Mouse (Mus musculus) liver, embryonic 16.5 days (tissue): ENCODE measurements around the gene Cacng8. TPM values are rescaled to one million over a fixed set of nuclear protein-coding genes. Genes with fewer than 3 reads are reported as not detected.

ENCODE experiments used
- ATAC-seq: fragments of 200-750 bp; cut with Nextera tagmentation; 2 replicates; pipeline ENCODE4 v1.8.0; 2017; ENCODE audit warnings: low read depth, mild to moderate bottlenecking, moderate number of reproducible peaks, moderate library complexity
- H3K27ac ChIP-seq: fragments of 300-500 bp; sonication (generic); 2 replicates; pipeline ENCODE4 v1.5.1; 2014; ENCODE audit warnings: mild to moderate bottlenecking, low read length
- H3K27me3 ChIP-seq: fragments of 300-500 bp; sonication (generic); 2 replicates; pipeline ENCODE4 v1.6.1; 2014; ENCODE audit warnings: low read depth, low read length, mixed read lengths; ENCODE audit not compliant: control insufficient read depth, insufficient read depth
- H3K36me3 ChIP-seq: fragments of 300-500 bp; sonication (generic); 2 replicates; pipeline ENCODE4 v1.6.1; 2014; ENCODE audit warnings: mild to moderate bottlenecking; ENCODE audit not compliant: control insufficient read depth, insufficient read depth
- H3K4me1 ChIP-seq: fragments of 300-500 bp; sonication (generic); 2 replicates; pipeline ENCODE4 v1.6.1; 2014; ENCODE audit warnings: low read depth, low read length, mixed read lengths; ENCODE audit not compliant: control insufficient read depth
- H3K4me2 ChIP-seq: fragments of 300-500 bp; sonication (generic); 2 replicates; pipeline ENCODE4 v1.6.1; 2014; ENCODE audit warnings: low read depth, low read length, mixed read lengths
- H3K4me3 ChIP-seq: fragments of 300-500 bp; sonication (generic); 2 replicates; pipeline ENCODE4 v1.5.1; 2014; ENCODE audit warnings: low read depth, mild to moderate bottlenecking, low read length
- H3K9ac ChIP-seq: fragments of 300-500 bp; sonication (generic); 2 replicates; pipeline ENCODE4 v1.6.1; 2014; ENCODE audit warnings: low read depth, low read length
- H3K9me3 ChIP-seq: fragments of 300-500 bp; sonication (generic); replicated peaks from 2 replicates; pipeline ENCODE4 v1.6.1; 2016; ENCODE audit warnings: low read length; ENCODE audit not compliant: control insufficient read depth
- WGBS: fragments of 180-500 bp; shearing (Covaris S2); extraction: QIAGEN DNeasy Blood & Tissue Kit; methylation state at CpG from one replicate; pipeline ENCODE4 v1.1.7; 2014; ENCODE audit not compliant: insufficient replicate concordance; 5-methylcytosine and 5-hydroxymethylcytosine counted together
- polyA plus RNA-seq: library from polyadenylated mRNA; unstranded; fragments of >200 nt; fragmentation: Nextera tagmentation; extraction: Ambion mirVana; gene quantifications from 2 replicates; pipeline ENCODE4 v1.2.1, GENCODE M21; 2015

Cacng8 gene
- polyA plus RNA-seq, 1 experiment from 2014 or later, result not detected

DNA sequence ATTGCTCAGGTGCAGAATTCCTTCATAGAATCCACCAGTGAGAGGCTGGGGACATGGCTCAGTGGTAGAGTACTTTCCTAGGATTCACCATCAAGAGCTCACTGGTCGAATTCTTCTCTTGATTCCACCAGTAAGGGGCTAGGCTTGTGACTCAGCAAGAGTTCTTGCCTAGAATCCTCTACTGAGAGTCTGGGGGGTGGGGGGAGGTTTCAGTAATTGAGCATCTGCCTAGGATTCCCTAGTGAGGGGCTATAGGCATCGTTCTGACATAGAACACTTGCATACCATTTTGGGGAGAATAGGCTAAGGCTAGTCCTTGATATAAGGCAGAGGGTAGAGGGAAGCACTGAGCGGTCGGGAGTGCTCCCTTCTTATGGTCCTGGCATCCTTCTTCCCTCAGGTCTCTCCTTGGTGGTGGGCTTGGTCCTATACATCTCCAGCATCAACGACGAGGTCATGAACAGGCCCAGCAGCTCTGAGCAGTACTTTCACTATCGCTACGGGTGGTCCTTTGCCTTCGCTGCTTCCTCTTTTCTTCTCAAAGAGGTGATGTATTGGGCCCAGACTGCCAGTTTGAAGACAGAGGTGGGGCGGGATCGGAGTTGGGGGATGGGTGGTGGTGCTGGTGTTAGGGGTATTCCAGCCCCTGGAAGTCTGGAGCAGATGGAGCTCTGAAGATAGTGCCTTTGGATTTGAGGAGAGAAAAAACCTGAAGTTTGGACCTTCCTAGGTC, 24.8 kb upstream of the Cacng8 start:
- Histone ChIP-seq H3K27me3 (peaks cover 20% of the 10 kb centered on the region), H3K9me3 (no peaks in the 10 kb centered on the region), H3K36me3 (no peaks in the 10 kb centered on the region), H3K9ac (no peak overlapping the region), H3K4me1 (no peaks in the 10 kb centered on the region), H3K4me2 (no peak overlapping the region), H3K4me3 (no peak overlapping the region), H3K27ac (no peak overlapping the region)
- WGBS, result 13% methylated on average over 11 of the region's 11 CpGs
- no peak for ATAC-seq

DNA sequence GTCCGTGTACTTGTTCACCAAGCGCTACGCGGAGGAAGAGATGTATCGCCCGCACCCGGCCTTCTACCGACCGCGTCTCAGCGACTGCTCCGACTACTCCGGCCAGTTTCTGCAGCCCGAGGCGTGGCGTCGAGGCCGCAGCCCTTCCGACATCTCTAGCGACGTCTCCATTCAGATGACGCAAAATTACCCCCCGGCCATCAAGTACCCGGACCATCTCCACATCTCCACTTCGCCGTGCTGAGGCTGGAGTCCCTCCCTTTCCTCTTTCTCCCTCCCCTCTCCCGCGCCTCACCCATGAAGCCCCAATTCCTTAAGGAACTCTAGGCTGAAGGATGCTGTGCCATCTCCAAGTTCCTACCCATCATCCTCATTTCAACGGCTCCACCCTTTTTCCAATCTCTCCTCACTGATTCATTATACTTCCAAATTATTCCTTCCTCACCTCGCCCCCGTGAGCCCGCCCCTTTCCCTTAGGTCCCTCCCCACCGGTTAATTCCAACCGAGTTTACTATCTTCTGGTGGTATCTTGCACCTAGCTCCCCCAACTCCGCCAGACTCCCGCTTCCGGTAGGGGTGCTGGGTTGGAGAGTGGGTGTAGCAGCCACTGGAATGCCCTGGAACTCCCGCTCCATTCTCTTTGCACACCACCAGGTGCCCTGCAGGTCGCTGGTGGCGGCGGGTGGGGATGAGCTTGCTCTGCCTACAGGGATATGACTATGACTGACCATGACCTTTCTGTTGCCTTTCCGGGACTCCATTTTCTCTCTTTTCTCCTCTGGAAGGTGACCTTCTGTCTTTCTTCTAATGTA, 23.6 kb upstream of the Cacng8 start:
- ATAC-seq, result no peak
- Histone ChIP-seq H3K9me3 (no peaks in the 10 kb centered on the region), H3K36me3 (no peaks in the 10 kb centered on the region), H3K4me3 (no peak overlapping the region), H3K27me3 (peaks cover 20% of the 10 kb centered on the region), H3K27ac (no peak overlapping the region), H3K9ac (no peak overlapping the region), H3K4me2 (no peak overlapping the region), H3K4me1 (no peaks in the 10 kb centered on the region)
- 4% methylated on average over 42 of the region's 42 CpGs for WGBS

DNA sequence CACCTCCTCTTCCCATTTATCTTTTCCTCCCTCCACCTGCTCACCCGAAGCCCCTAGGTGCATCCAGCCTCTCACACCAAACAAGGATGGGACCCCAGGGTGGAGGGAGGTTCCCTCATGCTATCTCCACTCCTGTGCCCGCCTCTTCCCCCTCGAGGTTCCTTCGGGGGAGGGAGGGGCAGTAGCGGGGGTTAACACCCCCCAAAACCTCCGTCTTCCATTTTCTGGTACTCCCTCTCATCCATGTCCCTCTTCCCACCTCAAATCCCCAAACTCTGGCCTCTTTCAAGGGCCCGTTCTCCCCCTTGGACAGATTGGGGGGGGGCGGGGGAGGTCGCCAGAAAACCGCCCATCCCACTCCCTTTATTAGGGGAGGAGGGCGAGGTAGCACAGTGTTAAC, 22.9 kb upstream of the Cacng8 start:
- no peaks in the 10 kb centered on the region for H3K4me1 ChIP-seq
- H3K4me3 ChIP-seq, result no peak overlapping the region
- no peak overlapping the region for H3K27ac ChIP-seq
- no peak for ATAC-seq
- H3K9me3 ChIP-seq, result no peaks in the 10 kb centered on the region
- H3K27me3 ChIP-seq, result peaks cover 20% of the 10 kb centered on the region
- no peaks in the 10 kb centered on the region for H3K36me3 ChIP-seq
- H3K9ac ChIP-seq, result no peak overlapping the region
- 5% methylated on average over 10 of the region's 11 CpGs for WGBS
- H3K4me2 ChIP-seq, result no peak overlapping the region

DNA sequence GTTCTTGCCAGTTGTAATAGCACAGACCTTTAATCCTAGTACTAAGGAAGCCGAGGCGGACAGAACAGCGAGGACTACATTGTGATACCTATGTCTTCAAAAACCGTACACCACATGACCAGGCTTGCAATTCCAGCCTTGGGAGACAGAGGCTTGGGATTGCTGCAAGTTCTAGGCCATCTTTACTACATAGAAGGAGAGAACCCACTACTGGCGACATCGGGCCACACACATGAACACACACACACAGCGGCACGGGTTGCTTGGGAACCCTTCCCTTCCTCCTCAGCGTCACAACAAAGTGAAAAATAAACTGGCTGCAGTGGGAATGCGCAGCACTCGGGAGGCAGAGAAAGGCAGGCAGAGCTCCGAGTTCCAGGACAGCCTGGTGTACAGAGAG, 22.2 kb upstream of the Cacng8 start:
- no peak for ATAC-seq
- H3K4me1 ChIP-seq, result no peaks in the 10 kb centered on the region
- H3K36me3 ChIP-seq, result no peaks in the 10 kb centered on the region
- no peak overlapping the region for H3K4me2 ChIP-seq
- H3K4me3 ChIP-seq, result no peak overlapping the region
- WGBS, result 19% methylated on average over 12 of the region's 12 CpGs
- H3K27me3 ChIP-seq, result peaks cover 20% of the 10 kb centered on the region
- H3K9ac ChIP-seq, result no peak overlapping the region
- no peaks in the 10 kb centered on the region for H3K9me3 ChIP-seq
- no peak overlapping the region for H3K27ac ChIP-seq

DNA sequence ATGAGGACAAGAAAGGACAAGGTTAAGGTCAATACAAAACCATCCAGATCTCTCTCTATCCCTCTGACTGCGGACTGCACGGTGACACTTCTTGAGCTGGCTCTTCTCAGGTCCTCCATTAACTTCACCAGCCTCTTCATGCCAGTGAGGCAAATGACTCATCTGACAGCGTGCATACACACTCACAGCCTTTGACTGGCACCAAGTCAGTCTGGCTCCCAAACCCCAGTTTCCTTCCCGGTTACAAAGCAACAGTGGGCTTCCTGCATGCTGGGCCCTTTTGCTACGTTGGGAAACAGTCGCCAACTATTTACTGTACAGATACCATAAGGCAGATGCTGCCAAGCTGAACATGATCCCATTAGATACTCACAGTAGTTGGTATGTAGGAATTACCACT, 21.3 kb upstream of the Cacng8 start:
- H3K4me1 ChIP-seq, result no peaks in the 10 kb centered on the region
- H3K9me3 ChIP-seq, result no peaks in the 10 kb centered on the region
- ATAC-seq, result no peak
- no peak overlapping the region for H3K4me3 ChIP-seq
- no peaks in the 10 kb centered on the region for H3K36me3 ChIP-seq
- no peak overlapping the region for H3K4me2 ChIP-seq
- H3K27ac ChIP-seq, result no peak overlapping the region
- H3K27me3 ChIP-seq, result peaks cover 20% of the 10 kb centered on the region
- H3K9ac ChIP-seq, result no peak overlapping the region
- WGBS, result 40% methylated on average over 6 of the region's 6 CpGs

DNA sequence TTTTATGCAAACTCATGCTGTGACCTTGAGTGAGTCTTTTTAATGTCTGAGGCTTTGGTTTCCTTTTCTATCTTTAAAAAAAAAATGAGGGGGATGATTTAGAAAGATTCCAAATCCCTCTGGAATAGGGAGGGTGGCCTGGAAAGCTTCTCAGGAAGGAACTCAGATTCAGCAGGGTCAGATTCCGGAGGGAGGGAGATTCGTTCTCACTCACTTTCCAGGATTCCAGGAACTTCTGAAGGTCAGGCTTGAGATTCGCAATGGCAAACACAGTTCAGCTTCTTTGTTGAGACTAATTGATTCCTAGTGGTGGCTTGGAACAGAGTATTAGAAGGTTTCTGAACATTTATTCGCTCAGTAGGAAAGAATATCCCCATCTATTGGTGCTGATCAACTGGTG, 20.1 kb upstream of the Cacng8 start:
- Histone ChIP-seq H3K4me1 (no peaks in the 10 kb centered on the region), H3K9ac (no peak overlapping the region), H3K4me3 (no peak overlapping the region), H3K27me3 (peaks cover 20% of the 10 kb centered on the region), H3K27ac (no peak overlapping the region), H3K9me3 (no peaks in the 10 kb centered on the region), H3K36me3 (no peaks in the 10 kb centered on the region), H3K4me2 (no peak overlapping the region)
- ATAC-seq, result no peak
- WGBS, result 42% methylated on average over 4 of the region's 4 CpGs

DNA sequence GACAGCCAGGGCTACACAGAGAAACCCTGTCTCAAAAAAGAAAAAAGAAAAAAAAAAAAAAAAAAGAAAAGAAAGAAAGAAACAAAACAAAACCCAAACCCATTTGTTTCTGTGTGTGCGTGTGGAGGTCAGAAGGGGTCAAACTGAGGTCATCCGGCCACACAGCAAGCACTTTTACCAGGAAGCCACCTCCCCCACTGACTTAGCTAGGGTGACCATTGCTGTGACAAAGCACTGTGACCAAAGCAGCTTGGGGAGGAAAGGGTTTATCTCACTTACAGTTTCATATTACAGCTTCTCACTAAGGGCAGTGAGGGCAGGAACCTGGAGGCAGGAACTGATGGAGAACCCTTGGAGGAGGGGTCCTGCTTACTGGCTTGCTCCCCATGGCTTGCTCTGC, 18.1 kb upstream of the Cacng8 start:
- Histone ChIP-seq H3K27ac (no peak overlapping the region), H3K36me3 (no peaks in the 10 kb centered on the region), H3K9ac (no peak overlapping the region), H3K4me1 (no peaks in the 10 kb centered on the region), H3K27me3 (peaks cover 9% of the 10 kb centered on the region), H3K4me2 (no peak overlapping the region), H3K9me3 (no peaks in the 10 kb centered on the region), H3K4me3 (no peak overlapping the region)
- 55% methylated on average over 2 of the region's 2 CpGs for WGBS
- ATAC-seq, result no peak

DNA sequence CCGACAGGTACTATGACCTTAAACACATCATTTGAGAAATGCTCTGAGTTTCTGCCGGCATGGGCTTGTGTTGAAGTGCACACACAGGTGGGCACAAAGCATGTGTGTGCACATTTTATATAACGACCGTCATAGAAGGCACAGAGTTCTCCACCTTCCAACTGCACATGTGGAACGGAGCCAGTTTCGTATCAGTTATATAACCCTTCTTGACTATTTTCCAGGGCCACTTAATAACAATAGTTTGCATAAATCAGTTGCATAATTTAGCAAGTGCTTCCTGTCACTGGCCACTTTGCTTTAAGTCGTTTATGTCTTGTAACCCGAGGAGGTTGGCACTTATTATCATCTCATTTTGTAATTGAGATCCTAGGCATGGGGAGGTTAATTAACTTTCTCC, 16.7 kb upstream of the Cacng8 start:
- no peak overlapping the region for H3K9ac ChIP-seq
- ATAC-seq, result no peak
- H3K4me2 ChIP-seq, result no peak overlapping the region
- H3K27me3 ChIP-seq, result 0 out of 2 replicates have a peak, but pooled peaks cover 4% of the 10 kb centered on the region
- no peaks in the 10 kb centered on the region for H3K4me1 ChIP-seq
- no peak overlapping the region for H3K4me3 ChIP-seq
- no peaks in the 10 kb centered on the region for H3K36me3 ChIP-seq
- 60% methylated on average over 8 of the region's 8 CpGs for WGBS
- no peaks in the 10 kb centered on the region for H3K9me3 ChIP-seq
- no peak overlapping the region for H3K27ac ChIP-seq

DNA sequence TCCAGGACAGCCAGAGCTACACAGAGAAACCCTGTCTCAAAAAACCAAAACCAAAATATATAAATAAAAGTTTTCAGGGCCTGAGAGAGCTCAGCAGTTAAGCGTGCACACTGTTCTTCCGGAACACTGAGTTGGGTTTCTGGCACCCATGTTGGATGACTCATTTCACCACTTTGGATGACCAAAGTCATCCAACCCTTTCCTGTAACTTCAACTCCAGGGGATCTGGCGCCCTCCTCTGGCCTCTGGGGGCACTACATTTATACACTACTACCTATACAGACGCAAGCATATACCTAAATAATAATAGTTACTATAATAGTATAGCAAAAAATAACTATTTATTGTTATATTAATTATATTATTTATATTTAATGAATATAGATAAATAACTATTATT, 13.7 kb upstream of the Cacng8 start:
- Histone ChIP-seq H3K4me1 (no peaks in the 10 kb centered on the region), H3K4me3 (no peak overlapping the region), H3K4me2 (no peak overlapping the region), H3K27me3 (no peaks in the 10 kb centered on the region), H3K9ac (no peak overlapping the region), H3K27ac (no peak overlapping the region), H3K36me3 (no peaks in the 10 kb centered on the region), H3K9me3 (no peaks in the 10 kb centered on the region)
- no peak for ATAC-seq
- WGBS, result 42% methylated on average over 4 of the region's 4 CpGs
